Mouse (Mus musculus) liver, postnatal 0 days (tissue): ENCODE results near the gene Gm3625.

Source experiments
- CTCF ChIP-seq: sonication (generic); IDR thresholded peaks from 2 replicates; pipeline ENCODE4 v1.5.1; 2016; ENCODE audit warnings: antibody characterized with exemption, low read depth
- EP300 ChIP-seq: IDR thresholded peaks from 2 replicates; pipeline ENCODE4 v1.6.1; 2016; ENCODE audit warnings: antibody characterized with exemption, low read depth, mild to moderate bottlenecking

DNA sequence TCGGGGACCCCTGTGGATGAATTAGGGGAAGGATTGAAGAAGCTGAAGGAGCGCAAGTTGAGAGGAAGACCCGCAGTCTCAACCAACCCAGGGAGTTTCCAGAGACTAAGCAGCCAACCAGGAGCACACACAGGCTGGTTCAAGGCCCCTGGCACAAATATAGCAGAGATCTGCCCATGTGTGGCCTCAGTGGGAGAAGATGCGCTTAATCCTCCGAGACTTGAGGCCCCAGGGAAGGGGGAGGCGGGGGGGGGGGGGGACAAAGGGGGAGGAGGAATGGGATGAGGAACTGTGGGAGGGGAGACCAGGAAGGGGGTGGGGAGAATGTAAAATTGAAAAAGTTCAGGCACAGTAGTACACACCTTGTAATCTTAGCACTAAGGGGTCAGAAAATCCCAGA, 37.3 kb downstream of the Gm3625 start:
- TF ChIP-seq EP300 (no peak), CTCF (no peak)
